Mouse (Mus musculus) limb, embryonic 12.5 days (tissue): ENCODE results near the gene Dio3. TPM values are rescaled to one million over a fixed set of nuclear protein-coding genes. Genes with fewer than 3 reads are reported as not detected.

Source experiments
- ATAC-seq: fragments of 200-750 bp; cut with Nextera tagmentation; 2 replicates; pipeline ENCODE4 v1.8.0; 2017; ENCODE audit warnings: low read depth, moderate TSS enrichment; ENCODE audit not compliant: insufficient number of reproducible peaks, insufficient read depth, low FRiP score, low TSS enrichment
- H3K27ac ChIP-seq: fragments of 300-500 bp; sonication (generic); 2 replicates; pipeline ENCODE4 v1.5.1; 2016; ENCODE audit warnings: mild to moderate bottlenecking, moderate library complexity
- H3K27me3 ChIP-seq: fragments of 300-500 bp; sonication (generic); 2 replicates; pipeline ENCODE4 v1.6.1; 2016; ENCODE audit warnings: mild to moderate bottlenecking, moderate library complexity
- H3K36me3 ChIP-seq: fragments of 300-500 bp; sonication (generic); 2 replicates; pipeline ENCODE4 v1.6.1; 2016; ENCODE audit warnings: mild to moderate bottlenecking, moderate library complexity
- H3K4me1 ChIP-seq: fragments of 300-500 bp; sonication (generic); replicated peaks from 2 replicates; pipeline ENCODE4 v1.6.1; 2016
- H3K4me2 ChIP-seq: fragments of 300-500 bp; sonication (generic); 2 replicates; pipeline ENCODE4 v1.6.1; 2016; ENCODE audit warnings: mild to moderate bottlenecking, moderate library complexity
- H3K4me3 ChIP-seq: fragments of 300-500 bp; sonication (generic); replicated peaks from 2 replicates; pipeline ENCODE4 v1.5.1; 2016; ENCODE audit warnings: mild to moderate bottlenecking
- H3K9ac ChIP-seq: fragments of 300-500 bp; sonication (generic); replicated peaks from 2 replicates; pipeline ENCODE4 v1.6.1; 2016; ENCODE audit warnings: mild to moderate bottlenecking, moderate library complexity
- H3K9me3 ChIP-seq: fragments of 300-500 bp; sonication (generic); 2 replicates; pipeline ENCODE4 v1.6.1; 2016; ENCODE audit warnings: mild to moderate bottlenecking, moderate library complexity
- WGBS: fragments of 180-500 bp; shearing (Covaris S2); methylation state at CpG from one replicate; pipeline ENCODE4 v1.1.7; 2016; 5-methylcytosine and 5-hydroxymethylcytosine counted together
- polyA plus RNA-seq: library from polyadenylated mRNA; unstranded; fragments of >200 nt; fragmentation: Nextera tagmentation; extraction: Ambion mirVana; gene quantifications from 2 replicates; pipeline ENCODE4 v1.2.1, GENCODE M21; 2016

Dio3 gene
- polyA plus RNA-seq: 0.85 and 1.0 TPM in 2 replicates

DNA sequence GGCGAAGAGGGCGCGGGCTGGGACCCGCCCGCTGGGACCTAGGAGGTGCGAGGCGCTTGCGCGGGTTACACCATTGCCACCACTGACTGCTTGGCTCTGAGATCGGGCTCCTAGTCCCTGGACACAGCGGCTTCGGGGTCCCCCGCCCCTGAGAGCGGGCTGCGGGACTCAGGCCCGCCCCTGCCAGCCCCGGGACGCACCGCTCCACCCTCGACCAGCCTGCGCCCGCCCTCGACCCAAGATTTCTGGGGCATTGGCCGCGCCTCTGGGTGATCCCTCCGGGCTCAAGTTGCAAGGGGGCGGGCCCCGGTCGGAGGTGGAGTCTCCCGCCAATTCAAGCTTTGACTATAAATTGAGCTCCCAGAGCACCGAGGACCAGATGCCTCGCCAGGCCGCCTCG lies at the start of gene Dio3:
TSS of gene Dio3 (plus strand) at position 216 of the 400 bp plus-strand sequence.
- Histone ChIP-seq H3K4me1 (peaks cover 30% of the 10 kb centered on the region), H3K4me3 (peak within 1 kb of the TSS; percentile 46), H3K9ac (peak within 1 kb of the TSS; percentile 45), H3K27ac (no peak within 1 kb of the TSS), H3K36me3 (no peaks in the 10 kb centered on the region), H3K27me3 (peaks cover 100% of the 10 kb centered on the region), H3K9me3 (no peaks in the 10 kb centered on the region), H3K4me2 (peak within 1 kb of the TSS; percentile 68)
- WGBS: under 1% methylated on average over 33 of the region's 34 CpGs
- peak; percentile 43; the same call in 1 of the 2 replicates for ATAC-seq

- H3K27me3 ChIP-seq: peaks cover 89% of the 10 kb centered on the region
- no peaks in the 10 kb centered on the region for H3K9me3 ChIP-seq
- H3K9ac ChIP-seq: no peak overlapping the region
- H3K36me3 ChIP-seq: no peaks in the 10 kb centered on the region
- H3K4me1 ChIP-seq: peaks cover 6% of the 10 kb centered on the region; the same call in 1 of the 2 replicates
- H3K27ac ChIP-seq: no peak overlapping the region
- 71% methylated on average over 7 of the region's 7 CpGs for WGBS
- H3K4me3 ChIP-seq: no peak overlapping the region
- no peak overlapping the region for H3K4me2 ChIP-seq
- no peak for ATAC-seq
These were observed 48.6 kb upstream of the Dio3 start for GRCm38 (mm10) chr12:110230296-110230695.

DNA sequence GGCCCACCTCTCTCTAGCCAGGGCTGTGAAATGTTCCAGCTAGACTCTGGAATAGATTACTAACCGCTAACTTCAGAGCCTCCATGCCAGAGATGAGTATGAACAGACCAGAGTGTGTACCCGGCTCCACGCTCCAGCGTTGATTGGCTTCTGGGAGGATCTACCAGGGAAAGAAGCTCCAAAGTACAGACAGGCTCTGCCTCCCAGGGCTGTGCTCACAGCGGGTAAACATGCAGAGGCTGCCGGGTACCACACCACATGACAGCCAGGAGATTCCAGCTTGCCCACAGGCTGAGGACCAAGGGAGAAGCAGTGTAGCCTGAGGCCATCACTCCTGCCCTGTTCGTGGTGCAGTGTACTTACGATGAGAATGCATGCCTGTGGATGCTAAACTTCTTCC lies 48.1 kb upstream of the Dio3 start:
- no peak for ATAC-seq
- H3K4me1 ChIP-seq: peaks cover 6% of the 10 kb centered on the region; the same call in 1 of the 2 replicates
- WGBS: 78% methylated on average over 8 of the region's 8 CpGs

DNA sequence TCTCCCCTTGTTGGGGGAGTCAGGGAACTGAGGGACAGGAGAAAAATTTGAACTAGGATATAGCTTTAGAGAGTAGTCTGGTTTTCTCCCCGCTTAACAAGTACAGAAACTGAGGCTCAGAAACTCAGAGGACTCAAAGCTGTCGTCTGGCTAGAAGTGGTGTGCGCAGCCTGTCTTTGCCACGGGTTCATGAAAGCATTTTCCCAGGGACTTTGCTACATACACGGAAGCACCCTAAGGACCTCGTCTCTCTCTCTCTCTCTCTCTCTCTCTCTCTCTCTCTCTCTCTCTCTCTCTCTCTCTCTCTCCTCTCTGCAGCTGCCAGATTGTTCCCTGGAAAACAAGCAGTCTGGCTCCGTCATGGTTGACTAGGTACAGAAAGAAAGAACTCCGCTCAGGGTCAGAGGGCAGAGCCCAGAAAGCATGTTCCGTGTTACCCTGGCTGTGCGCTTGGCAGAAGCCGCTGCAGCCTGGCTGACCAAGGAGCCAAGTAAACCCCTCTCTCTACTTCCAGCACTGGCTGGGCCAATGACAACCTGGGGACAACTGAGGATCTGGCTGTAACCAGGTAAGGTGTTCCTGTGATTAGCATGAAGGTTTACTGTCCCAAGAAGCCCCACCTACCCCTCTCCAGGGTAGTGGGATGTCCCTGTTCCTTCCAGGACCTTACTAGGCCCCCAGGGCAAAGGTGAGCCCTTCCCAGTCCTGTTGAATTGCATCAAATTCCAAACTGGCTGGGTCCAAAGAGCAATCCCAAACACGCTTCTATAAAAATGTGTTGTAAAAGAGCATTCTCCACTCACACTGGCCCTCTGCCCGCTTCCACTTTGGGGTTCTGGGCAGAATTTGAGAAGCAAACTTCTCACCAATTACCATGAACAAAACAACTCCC lies 46.9 kb upstream of the Dio3 start:
- Histone ChIP-seq H3K4me1 (peaks cover 12% of the 10 kb centered on the region; the same call in 1 of the 2 replicates), H3K27me3 (peaks cover 93% of the 10 kb centered on the region), H3K9me3 (no peaks in the 10 kb centered on the region), H3K9ac (no peak overlapping the region), H3K4me3 (no peak overlapping the region), H3K27ac (no peak overlapping the region), H3K4me2 (no peak overlapping the region), H3K36me3 (no peaks in the 10 kb centered on the region)
- 67% methylated on average over 13 of the region's 13 CpGs for WGBS
- ATAC-seq: no peak

More for the DNA sequence above, 48.1 kb upstream of the Dio3 start:
- peaks cover 90% of the 10 kb centered on the region for H3K27me3 ChIP-seq
- H3K4me2 ChIP-seq: no peak overlapping the region
- no peak overlapping the region for H3K9ac ChIP-seq
- H3K9me3 ChIP-seq: no peaks in the 10 kb centered on the region
- H3K27ac ChIP-seq: no peak overlapping the region
- no peak overlapping the region for H3K4me3 ChIP-seq
- H3K36me3 ChIP-seq: no peaks in the 10 kb centered on the region

DNA sequence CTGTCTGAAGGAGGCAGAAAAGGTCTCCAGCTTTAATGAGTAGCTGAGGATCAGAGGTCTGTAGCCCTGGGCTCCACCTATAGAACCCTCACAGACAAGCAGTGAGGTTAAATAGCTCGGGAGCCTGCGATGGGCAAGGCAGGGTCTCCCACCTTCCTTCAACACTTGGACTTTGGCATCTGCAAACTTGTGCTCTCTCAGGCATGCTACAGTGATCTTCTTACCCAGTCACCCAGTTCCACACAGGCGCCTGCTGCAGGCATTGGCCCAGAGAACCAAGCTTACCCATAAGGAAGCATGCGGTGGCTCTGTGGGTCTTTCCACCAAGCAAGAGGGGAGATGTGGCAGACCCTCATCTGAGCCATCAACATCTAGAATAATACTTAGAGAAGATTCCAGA lies 43.0 kb upstream of the Dio3 start:
- no peaks in the 10 kb centered on the region for H3K36me3 ChIP-seq
- H3K27me3 ChIP-seq: peaks cover 80% of the 10 kb centered on the region
- WGBS: 87% methylated on average over 4 of the region's 4 CpGs
- ATAC-seq: no peak
- H3K9ac ChIP-seq: no peak overlapping the region
- H3K4me2 ChIP-seq: no peak overlapping the region
- H3K27ac ChIP-seq: no peak overlapping the region
- no peaks in the 10 kb centered on the region for H3K9me3 ChIP-seq
- no peak overlapping the region for H3K4me3 ChIP-seq
- peaks cover 12% of the 10 kb centered on the region; the same call in 1 of the 2 replicates for H3K4me1 ChIP-seq

GRCm38 (mm10) chr12:110237046-110237445 lies 41.8 kb upstream of the Dio3 start:
- no peak for ATAC-seq
- H3K27ac ChIP-seq: no peak overlapping the region
- no peak overlapping the region for H3K4me3 ChIP-seq
- H3K9ac ChIP-seq: no peak overlapping the region
- H3K4me2 ChIP-seq: no peak overlapping the region
- H3K36me3 ChIP-seq: no peaks in the 10 kb centered on the region
- H3K4me1 ChIP-seq: peaks cover 12% of the 10 kb centered on the region; the same call in 1 of the 2 replicates
- WGBS: 76% methylated on average over 7 of the region's 7 CpGs
- peaks cover 83% of the 10 kb centered on the region for H3K27me3 ChIP-seq
- H3K9me3 ChIP-seq: no peaks in the 10 kb centered on the region

GRCm38 (mm10) chr12:110239358-110239757 lies 39.5 kb upstream of the Dio3 start:
- no peak for ATAC-seq
- 87% methylated on average over 5 of the region's 5 CpGs for WGBS
- peaks cover 82% of the 10 kb centered on the region for H3K27me3 ChIP-seq
- H3K27ac ChIP-seq: no peak overlapping the region
- no peaks in the 10 kb centered on the region for H3K36me3 ChIP-seq
- H3K9me3 ChIP-seq: no peaks in the 10 kb centered on the region
- no peak overlapping the region for H3K4me2 ChIP-seq
- peaks cover 6% of the 10 kb centered on the region; the same call in 1 of the 2 replicates for H3K4me1 ChIP-seq
- no peak overlapping the region for H3K4me3 ChIP-seq
- H3K9ac ChIP-seq: no peak overlapping the region

DNA sequence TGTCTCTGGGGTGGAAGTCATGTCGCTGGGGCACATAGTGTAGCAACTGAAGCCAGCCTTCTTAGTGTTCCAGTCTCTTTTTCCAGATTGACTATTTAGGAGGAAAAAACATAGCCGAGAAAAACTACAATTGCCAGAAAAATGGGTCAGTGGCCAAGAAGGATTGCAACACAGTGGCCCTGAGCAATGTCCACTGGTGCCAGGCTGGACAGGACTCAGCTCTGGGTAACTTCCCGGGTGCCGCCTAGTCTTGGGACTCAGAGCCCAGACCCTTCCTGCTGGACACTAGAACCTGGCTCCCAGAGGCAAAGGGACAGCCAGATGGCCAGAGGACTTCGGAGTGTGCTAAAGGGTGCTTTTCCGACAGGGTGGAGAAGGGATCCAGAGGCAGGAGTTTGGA lies 34.3 kb upstream of the Dio3 start:
- H3K9ac ChIP-seq: no peak overlapping the region
- 0 out of 2 replicates have a peak, but pooled peaks cover 5% of the 10 kb centered on the region for H3K9me3 ChIP-seq
- WGBS: 85% methylated on average over 6 of the region's 6 CpGs
- ATAC-seq: no peak
- H3K4me2 ChIP-seq: no peak overlapping the region
- H3K4me1 ChIP-seq: no peaks in the 10 kb centered on the region
- H3K36me3 ChIP-seq: no peaks in the 10 kb centered on the region
- H3K4me3 ChIP-seq: no peak overlapping the region
- H3K27ac ChIP-seq: no peak overlapping the region
- peaks cover 61% of the 10 kb centered on the region for H3K27me3 ChIP-seq

DNA sequence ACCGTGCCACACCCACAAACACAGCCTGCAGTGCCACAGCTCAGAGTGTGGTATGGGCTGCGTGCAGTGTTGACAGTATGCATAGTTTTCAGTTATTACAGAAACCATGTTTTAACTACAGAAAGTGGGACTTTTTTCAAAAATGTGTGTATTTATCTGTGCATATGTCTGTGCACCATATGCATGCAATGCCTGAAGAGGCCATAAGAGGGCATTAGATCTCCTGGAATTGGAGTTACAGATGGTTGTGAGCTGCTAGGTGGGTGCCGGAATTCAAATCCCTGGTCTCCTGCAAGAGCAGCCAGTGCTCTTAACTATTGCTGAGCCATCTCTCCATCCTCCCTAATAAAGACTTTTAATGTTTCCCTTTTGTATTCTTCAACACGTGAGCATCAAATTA lies 33.4 kb upstream of the Dio3 start:
- Histone ChIP-seq H3K4me1 (no peaks in the 10 kb centered on the region), H3K4me2 (no peak overlapping the region), H3K36me3 (no peaks in the 10 kb centered on the region), H3K4me3 (no peak overlapping the region), H3K9ac (no peak overlapping the region), H3K9me3 (0 out of 2 replicates have a peak, but pooled peaks cover 5% of the 10 kb centered on the region), H3K27ac (no peak overlapping the region), H3K27me3 (peaks cover 64% of the 10 kb centered on the region)
- no peak for ATAC-seq
- WGBS: 84% methylated on average over 4 of the region's 4 CpGs

GRCm38 (mm10) chr12:110252163-110252575 lies 26.7 kb upstream of the Dio3 start:
- Histone ChIP-seq H3K4me2 (no peak overlapping the region), H3K27ac (no peak overlapping the region), H3K27me3 (peaks cover 92% of the 10 kb centered on the region), H3K4me1 (peaks cover 13% of the 10 kb centered on the region), H3K9me3 (no peaks in the 10 kb centered on the region), H3K9ac (no peak overlapping the region), H3K4me3 (no peak overlapping the region), H3K36me3 (no peaks in the 10 kb centered on the region)
- WGBS: 28% methylated on average over 10 of the region's 10 CpGs
- no peak for ATAC-seq

GRCm38 (mm10) chr12:110255731-110256130 lies 23.1 kb upstream of the Dio3 start:
- H3K27me3 ChIP-seq: peaks cover 92% of the 10 kb centered on the region
- H3K36me3 ChIP-seq: no peaks in the 10 kb centered on the region
- no peak overlapping the region for H3K4me3 ChIP-seq
- H3K4me1 ChIP-seq: peaks cover 18% of the 10 kb centered on the region
- H3K4me2 ChIP-seq: no peak overlapping the region
- no peak for ATAC-seq
- WGBS: 48% methylated on average over 10 of the region's 10 CpGs
- H3K27ac ChIP-seq: no peak overlapping the region
- 0 out of 2 replicates have a peak overlapping the region, but pooled peaks have one; percentile 8 for H3K9ac ChIP-seq
- no peaks in the 10 kb centered on the region for H3K9me3 ChIP-seq
